Mouse (Mus musculus) ES-E14 (cell line): ENCODE data around the gene Coa6.

ENCODE experiments used
- MAFK ChIP-seq: IDR thresholded peaks from 2 replicates; pipeline ENCODE4 v1.6.1; 2014; ENCODE audit warnings: mild to moderate bottlenecking, low read depth, low read length, inconsistent platforms; ENCODE audit not compliant: insufficient read depth
- ZC3H11A ChIP-seq: IDR thresholded peaks from 2 replicates; pipeline ENCODE4 v1.6.1; 2012; ENCODE audit warnings: low read depth, mild to moderate bottlenecking, inconsistent platforms, low read length, borderline replicate concordance

GRCm38 (mm10) chr8:126473802-126474298 is 51.5 kb downstream of the Coa6 start:
- TF ChIP-seq MAFK (no peak), ZC3H11A (no peak)
